Mouse (Mus musculus): ENCODE measurements around the gene Pof1b.

Pof1b gene

GRCm38 (mm10) chrX:112698508-112698907 lies at the start of gene Pof1b:
Gene Pof1b, minus strand, starts transcription at chrX:112698651.
- no peak for DNase-seq (ENCODE audit: low spot score)

- no peak for DNase-seq (ENCODE audit: low spot score)
Observed at GRCm38 (mm10) chrX:112716587-112716986, 18.1 kb upstream of the Pof1b start.

DNA sequence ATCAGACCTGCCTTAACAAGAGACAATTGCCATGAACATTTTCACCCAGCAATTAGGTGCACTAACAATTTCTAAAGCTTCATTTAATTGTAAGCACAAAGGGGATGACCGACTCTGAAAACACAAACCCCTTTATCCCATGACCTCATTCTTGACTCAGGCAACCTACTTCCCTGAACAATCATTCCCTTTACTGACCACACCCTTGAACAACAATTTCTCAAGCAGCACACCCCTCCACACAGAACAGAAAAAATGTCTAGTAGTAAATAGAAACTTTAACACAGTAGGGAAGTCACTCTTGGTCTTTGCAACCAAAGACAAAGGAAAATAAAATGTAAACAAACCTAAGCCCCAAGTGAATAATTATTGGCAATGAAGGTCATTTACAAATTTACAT lies 4.1 kb downstream of the Pof1b start:
- DNase-seq (ENCODE audit: low spot score), result no peak

DNA sequence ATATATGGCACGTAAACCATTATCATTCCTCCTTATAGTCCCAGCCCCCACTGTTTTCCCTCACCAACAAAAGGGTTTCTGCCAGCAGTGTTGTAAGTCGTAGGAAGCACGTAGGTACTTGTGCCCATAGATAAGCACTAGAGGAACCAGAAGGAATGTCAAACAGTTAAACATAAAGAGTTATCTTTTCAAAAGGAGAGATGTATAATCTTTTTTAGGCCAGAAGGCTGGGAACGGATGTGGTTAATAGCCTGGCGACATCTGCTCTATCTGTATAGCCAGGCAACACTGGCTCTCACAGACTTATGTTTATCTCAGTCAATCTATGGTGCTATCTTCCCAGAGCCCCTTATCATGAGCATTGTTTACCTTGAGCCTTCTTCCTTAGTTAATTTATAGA lies 17.8 kb downstream of the Pof1b start:
- no peak for DNase-seq (ENCODE audit: low spot score)

GRCm38 (mm10) chrX:112675525-112675924 lies 22.9 kb downstream of the Pof1b start:
- no peak for DNase-seq (ENCODE audit: low spot score)

DNA sequence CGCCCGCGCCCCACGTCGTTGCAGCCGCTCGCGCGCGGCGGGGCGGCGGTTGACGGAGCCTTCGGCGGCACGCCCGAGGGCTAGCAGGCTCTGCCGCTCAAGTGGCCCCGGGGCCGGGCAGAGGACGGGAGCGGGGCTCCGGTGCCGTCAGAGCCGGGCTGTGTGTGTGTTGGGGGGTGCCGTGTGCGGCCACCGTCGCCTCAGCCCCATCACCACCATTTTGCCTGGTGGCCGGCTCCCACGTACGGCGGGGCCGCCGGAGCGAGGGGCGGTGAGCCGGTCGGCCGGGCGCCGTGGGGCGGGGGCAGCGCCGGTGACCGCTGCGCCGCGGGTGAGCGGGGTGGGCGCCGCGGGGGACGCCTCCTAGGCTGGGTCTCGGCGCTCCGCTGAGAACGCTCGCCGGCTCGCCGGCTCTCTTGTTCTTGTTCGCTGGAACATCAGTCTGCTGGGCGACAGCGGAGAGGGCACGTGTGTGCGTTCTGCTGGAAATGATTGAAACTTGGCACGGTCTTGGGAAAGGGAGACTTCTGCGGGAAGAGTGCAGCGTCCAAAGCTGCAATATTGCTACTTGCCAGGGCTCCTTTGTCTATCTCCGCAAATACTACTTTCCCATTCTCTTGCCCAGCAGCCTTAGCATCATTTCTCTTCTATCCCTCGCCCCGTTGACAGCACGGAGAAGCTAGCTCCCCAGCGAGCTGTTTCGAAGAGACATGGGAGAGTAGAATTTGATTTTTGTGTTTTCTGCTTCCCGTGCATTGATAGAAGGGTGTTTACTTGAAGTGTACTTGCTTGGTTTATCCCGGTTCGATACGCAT lies 96.9 kb downstream of the Pof1b start:
- DNase-seq (ENCODE audit: low spot score), result no peak

DNA sequence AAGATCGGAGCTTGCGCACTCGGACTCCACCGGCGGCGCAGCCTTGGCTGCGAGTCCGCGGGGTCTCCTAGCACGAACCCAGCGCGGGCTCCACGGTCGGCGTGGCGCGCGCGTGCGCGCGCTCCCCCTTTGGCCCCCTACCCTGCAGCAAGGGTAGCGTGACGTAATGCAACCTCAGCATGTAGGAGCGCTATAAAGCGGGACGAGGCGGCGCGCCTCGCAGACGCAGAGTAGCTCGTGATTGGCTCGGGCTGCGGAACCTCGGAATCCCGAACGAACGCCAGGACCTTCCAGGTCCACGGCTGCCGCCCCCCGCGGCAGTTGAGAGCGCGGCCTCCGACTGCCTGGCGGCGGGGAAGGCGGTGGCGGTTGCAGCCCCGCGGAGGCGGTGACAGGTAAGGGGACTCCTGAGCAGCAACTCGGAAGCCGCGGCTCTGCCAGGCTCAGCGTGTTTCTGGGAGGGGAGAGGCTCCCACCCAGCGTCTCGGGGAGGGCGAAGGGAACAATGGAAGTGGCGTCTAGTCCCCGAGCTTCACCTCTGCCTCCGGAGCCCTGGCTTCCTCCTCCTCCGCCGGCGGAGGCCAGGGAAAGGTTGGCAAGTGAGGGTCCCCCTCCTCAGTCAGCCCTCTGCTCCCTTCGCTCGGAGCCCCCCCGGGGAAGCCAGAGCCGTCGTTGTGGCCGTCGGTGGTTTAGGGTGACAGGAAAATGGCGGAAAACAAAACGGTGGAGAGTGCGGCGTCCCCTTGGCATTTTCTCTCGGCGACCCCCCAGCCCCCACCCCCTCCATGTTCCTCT lies 97.7 kb downstream of the Pof1b start, which contains the start of gene Zfp711:
Zfp711 (plus strand) TSS at position 16 of the 795 bp plus-strand sequence.
- no peak for DNase-seq (ENCODE audit: low spot score)

Data from layer of hippocampus, adult 9-10 months (tissue).